Mouse (Mus musculus) c-Kit-negative CD71-positive TER-119-positive erythroid progenitor cells, embryonic 14.5 days (primary cell): ENCODE measurements around the gene Fcamr.

Source experiments
- DNase-seq: peaks from one replicate; pipeline ENCODE4 v3.0.0-alpha.2; 2013; ENCODE audit warnings: low read depth, low spot score

Fcamr gene

GRCm38 (mm10) chr1:130800602-130801001, at the start of gene Fcamr:
Gene Fcamr, plus strand, starts transcription at chr1:130800902.
- no peak for DNase-seq

DNA sequence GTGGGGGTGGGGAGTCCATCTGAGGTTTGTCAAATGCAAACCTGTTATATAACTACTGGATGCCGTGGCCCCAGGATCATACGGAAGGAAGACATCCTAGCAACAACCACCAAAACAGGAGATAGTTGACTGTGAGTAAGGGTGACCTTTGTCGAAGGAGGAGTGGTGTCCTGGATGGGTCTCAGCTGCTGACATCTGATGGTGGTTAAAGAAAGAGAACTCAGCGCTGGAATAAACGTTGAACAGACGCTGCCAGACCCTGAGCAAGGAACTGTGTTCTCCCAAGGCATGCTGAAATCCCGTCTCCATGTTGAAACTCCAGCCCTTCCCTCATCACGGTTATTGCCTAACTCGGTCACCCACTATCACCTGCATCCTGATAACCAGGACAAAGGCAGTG, 41.0 kb upstream of the Fcamr start:
- DNase-seq = no peak

GRCm38 (mm10) chr1:130761597-130761996, 39.1 kb upstream of the Fcamr start:
- DNase-seq = no peak

DNA sequence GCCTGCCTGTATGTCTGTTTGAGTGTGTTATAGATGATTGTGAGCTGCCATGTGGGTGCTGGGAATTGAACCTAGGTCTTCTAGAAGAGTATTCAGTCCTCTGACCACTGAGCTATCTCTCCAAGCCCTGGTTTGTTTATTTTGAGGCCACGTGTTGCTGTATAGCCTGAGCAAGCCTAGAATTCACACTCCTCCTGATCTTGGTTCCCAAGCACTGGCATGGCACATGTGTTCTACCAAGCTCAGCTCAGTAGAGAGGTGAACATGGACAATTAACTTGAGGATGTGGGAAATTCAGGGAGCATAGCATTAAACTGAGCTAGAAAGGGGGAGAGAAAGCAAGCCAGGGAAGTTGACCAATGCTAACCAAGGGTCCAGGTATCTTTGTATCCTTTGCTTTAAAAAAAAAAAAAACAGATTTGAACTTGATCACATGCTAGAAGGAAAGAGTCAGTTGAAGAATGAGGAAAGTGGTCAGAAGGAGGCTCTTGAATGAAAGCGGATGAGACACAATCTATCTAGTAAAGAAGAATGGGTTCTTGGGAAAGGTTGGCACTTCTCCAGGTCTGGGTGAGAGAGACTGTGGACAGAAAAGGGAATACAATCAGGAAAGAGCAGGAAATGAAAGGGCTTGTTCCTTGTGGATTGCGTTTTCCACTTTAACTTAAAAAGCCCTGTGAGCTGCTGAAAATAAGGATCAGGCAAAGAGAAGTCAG, 38.5 kb upstream of the Fcamr start:
- DNase-seq = no peak

DNA sequence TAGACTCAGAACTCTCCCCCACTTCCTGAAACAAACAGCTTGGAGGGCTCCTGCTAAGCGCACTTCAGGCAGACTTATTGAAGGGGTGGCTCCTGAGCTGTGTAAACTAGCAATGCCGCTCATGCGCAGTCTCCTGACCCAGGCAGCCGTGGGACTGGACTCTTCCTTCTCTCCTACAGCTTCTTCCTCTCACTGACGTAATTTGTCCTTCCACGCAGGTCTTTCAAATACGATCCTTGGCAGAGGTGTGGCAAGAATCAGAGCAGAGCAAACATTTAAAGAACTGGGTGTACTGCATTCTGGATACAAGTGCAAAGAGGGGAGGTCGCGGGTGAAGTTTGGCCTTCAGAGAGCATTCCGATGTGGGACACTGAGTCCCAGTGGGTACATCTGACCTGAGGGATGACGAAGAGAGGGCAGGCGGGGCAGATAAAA, 36.7 kb upstream of the Fcamr start:
- DNase-seq = no peak

DNA sequence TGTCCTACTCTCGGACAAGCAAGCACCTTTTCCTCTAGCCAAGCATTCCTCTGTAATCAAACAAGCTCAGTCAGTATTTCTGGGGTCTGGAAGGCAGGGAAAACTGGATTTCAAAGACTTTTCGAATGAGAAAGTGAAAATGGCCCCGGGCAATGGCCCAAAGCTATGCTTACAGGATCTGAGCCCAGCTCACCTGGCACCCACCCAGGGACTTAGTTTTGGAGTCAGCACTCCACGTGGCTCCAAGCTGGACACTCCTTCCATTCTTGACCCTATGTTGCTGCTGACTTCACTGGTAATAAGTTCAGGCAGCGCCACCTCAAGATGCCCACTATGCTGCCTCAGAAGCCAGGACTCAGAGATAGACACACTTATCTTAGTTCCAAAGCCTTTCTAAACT, 33.6 kb upstream of the Fcamr start:
- DNase-seq = no peak

GRCm38 (mm10) chr1:130769925-130770324, 30.8 kb upstream of the Fcamr start:
- no peak for DNase-seq

GRCm38 (mm10) chr1:130770487-130770886, 30.2 kb upstream of the Fcamr start:
- DNase-seq = no peak

GRCm38 (mm10) chr1:130770981-130771494, 29.7 kb upstream of the Fcamr start:
- no peak for DNase-seq

- DNase-seq = no peak
Measured at GRCm38 (mm10) chr1:130775234-130775633, 25.5 kb upstream of the Fcamr start.

DNA sequence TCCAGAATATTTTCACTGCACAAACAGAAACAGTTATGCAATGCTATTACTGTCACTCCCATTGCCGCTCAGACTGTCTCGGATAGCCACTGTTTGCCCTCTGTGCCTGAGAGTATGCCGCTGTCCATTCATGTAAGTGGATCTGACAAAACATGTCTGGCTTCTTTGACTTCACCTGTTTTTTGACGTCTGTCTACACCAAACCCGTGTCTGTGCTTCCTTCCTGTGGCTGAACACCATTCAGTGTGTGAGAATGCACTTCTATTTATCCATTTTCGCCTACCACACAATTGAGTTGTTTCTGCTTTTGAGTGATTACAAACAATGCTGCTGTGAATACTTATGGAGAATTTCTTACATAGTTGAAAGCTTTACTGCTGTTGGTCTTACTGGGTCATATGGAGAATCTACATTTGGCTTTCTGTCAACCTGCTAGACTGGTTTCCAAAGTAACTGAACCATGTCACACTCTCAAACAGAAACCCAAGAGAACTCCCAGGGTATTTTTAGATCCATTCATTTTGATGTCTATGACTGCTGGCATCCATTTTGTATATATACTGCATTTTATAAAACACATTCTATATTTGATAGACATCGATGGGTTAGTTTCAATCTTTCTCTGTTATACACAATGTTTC, 24.9 kb upstream of the Fcamr start:
- no peak for DNase-seq

DNA sequence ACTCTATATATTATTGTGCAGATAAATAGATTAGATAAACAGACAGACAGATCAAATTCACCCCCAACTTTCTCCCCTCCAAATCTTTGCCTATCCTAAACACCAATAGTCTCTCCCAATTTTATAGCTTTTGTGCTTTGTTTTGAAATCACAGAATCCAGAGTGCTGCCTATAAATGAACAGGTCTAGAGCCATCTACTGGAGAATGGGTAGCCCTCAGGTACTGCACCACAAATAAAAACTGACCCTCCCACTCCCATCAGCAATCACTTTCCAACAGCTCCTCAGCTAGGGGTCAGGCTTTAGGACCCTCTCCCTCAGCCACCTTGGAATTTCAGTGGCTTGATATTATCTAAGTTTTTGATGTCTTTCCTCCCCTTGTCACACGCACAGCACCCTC, 24.1 kb upstream of the Fcamr start:
- no peak for DNase-seq

- DNase-seq = no peak
Measured at GRCm38 (mm10) chr1:130779867-130780266, 20.8 kb upstream of the Fcamr start.

GRCm38 (mm10) chr1:130784054-130784453, 16.6 kb upstream of the Fcamr start:
- DNase-seq = peak; percentile 25

- no peak for DNase-seq
Measured at GRCm38 (mm10) chr1:130787001-130787400, 13.7 kb upstream of the Fcamr start.

DNA sequence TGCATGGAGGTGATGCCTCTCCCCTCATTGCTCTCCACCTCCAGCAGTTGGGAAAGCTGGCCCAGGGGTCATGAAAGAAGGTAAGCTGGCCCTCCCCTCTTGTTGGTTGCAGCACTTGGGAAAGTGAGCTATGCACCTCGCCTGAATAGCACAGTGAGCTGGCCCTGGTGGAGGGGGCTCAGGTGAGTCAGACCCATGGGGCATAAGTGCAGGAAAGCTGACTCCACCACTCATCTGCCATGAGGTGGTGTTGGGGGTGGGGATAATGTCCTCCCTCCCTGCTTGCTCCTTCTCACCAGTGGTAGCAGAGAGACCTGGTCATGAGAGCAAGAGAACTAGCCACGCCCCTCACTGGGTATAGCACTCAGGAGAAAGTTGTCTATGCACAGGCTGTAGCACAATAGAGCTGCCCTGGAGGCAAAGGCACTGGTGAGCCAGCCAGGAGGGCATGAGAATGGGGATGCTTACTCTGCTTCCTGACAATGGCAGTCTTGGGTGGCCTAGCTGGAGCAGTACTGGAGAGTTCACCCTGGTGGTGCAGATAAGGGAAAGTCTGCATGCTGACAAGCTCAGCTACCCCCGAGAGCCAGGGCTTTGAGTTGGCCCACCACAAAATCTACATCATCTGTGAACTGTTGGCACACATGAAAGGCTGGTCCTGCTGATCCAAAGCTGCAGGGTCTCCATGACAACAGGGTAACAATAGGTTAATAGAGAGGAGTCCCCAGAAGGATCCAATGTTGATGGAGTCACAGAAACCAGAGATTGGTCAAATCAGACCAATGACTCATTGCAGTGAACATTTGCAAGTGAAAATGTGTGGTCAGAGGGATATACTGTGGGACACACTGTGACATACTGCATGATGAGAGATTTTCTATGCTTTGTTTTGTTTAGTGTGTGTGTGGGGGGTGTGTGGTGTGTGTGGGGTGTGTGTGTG, 10.9 kb upstream of the Fcamr start:
- no peak for DNase-seq

DNA sequence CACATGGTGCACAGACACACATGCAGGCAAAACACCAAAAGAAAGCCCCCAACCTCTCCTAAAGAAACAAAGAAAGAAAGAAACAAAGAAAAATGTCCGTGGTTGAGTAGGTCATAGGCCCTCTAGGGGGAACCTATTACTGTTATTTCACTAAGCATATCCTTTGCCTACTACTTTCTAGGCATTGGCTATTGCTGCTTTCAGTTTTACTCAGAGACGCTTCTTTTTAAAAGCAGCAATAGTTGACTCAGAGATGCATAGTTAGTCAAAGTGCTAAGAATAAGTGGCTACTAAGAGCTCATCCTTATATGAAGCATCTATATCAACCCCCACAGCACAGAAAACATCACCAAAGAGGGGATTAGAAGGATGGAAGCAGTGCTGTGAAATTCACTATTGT, 5.4 kb upstream of the Fcamr start:
- no peak for DNase-seq

- DNase-seq = peak; percentile 12
Measured at GRCm38 (mm10) chr1:130796967-130797684, 3.6 kb upstream of the Fcamr start.

GRCm38 (mm10) chr1:130798037-130798436, 2.7 kb upstream of the Fcamr start:
- no peak for DNase-seq

DNA sequence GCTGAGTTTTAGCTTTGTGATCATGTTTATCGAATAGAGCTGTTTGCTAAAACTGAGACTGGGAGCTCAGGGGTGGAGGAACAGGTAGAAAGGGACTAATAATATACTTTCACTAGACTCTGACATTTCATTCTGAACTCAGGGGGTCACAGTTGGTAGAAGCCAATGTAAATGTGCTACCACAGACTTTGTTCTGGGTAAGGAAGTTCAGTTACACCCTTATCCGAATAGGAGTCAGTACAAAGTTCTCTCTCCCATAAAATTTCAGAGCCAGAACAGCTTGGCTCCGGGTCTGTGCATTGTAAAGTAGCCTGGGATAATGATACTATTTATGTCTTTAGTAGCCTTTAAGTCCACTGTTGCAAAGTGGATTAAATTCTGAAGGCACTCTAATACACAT, 2.2 kb upstream of the Fcamr start:
- DNase-seq = no peak

DNA sequence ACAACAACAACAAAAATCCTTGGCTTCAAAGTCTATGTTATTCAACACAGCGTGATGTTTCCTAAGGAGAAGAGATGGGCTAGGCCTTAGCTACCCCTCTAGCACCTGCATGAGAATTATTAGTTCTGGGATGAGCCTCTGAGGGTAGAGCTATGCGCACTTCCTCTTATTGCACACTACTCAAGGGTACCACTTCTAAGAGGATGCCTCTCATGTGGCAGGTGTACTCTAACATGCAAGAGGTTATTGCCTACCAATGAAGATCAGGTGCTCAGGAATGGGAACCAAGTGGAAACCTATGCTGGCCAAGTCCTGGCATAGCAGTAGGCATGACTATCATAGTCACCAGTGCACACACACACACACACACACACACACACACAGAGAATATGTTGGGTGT, 1.3 kb upstream of the Fcamr start:
- DNase-seq = no peak
